Mouse (Mus musculus) gastrocnemius, postnatal 36 days (tissue): ENCODE measurements at regions not wholly inside any gene's neighbourhood (a gene's known extent, or its start where the extent isn't known, plus 50 kb on each side); places are given as distances from the start of the nearest gene placed in this dataset.

Experiments
- DNase-seq, 2 experiments: peaks; one replicate each; pipeline ENCODE4 v3.0.0; 2022
- intact Hi-C: fragments of 180-260 bp; cut with DNase I; formaldehyde crosslinking; loops from one replicate; pipeline ENCODE4 v1.15.1; 2025

DNA sequence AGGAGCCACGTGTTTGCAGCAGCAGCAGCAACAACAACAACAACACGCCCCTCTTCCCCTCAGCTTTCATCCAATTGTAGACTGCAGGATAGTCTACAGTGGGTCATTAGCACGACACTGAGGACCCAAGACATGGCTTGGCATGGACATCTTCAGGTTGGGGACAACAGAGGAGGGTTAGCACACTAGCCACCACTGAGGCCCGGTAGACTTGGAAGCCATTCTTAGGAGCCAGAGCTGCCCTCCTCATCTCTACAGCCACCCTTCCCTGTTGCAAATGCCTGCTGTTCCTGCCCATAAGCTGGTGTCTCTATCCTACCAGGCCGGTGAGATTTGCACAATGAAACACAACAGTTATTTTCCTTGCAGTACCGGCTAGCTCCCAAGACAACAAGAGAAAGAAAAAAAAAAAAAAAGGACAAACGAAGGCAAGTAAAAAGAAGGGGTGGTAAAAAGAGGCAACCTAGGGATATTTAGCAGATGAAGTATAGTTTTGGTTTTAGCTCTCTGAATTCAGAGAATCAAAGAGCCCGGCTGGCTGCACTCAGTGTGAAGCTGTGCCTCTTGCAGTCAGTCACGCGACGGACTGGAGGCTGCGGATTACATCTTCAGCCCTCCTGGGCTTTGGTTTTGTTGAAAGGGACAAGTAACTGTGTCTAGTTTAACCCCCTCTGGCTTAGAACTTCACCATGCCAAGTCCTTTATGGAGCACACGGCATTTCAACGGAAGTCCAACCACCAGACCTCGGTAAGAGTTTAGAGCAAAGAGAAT lies 421.9 kb upstream of the Mki67 start:
- DNase-seq, result no peak
- intact Hi-C loops, result no loop called here

- intact Hi-C loops, result loop anchor here (5.0 kb wide), 1 partner anchor 306 kb away; no protein-coding TSS in a partner anchor
- DNase-seq, result no peak
Observed at GRCm38 (mm10) chr7:136142832-136143231, 426.7 kb upstream of the Mki67 start.

DNA sequence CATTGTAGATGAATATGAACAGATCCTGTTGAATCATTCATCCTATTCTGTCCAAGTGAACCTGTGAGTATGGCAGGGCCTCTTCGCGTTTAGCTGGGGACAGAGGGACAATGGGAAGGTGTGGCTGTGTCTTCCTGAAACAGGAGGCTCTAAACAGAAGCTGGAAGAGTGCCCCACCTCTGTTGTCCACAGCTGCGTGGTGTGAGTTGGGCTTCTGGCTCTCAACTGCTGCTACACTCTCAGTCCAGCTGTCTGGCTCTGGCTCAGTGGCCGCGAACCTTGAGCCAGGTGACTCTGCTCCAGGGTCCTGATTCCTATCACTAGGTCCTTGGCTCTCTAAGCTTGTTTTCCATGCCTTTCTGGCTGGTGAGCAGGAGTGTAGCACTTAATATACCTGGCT lies 434.0 kb upstream of the Mki67 start:
- DNase-seq, result no peak
- intact Hi-C loops, result loop anchor here (10.0 kb wide), 1 partner anchor 1175 kb away; no protein-coding TSS in a partner anchor

DNA sequence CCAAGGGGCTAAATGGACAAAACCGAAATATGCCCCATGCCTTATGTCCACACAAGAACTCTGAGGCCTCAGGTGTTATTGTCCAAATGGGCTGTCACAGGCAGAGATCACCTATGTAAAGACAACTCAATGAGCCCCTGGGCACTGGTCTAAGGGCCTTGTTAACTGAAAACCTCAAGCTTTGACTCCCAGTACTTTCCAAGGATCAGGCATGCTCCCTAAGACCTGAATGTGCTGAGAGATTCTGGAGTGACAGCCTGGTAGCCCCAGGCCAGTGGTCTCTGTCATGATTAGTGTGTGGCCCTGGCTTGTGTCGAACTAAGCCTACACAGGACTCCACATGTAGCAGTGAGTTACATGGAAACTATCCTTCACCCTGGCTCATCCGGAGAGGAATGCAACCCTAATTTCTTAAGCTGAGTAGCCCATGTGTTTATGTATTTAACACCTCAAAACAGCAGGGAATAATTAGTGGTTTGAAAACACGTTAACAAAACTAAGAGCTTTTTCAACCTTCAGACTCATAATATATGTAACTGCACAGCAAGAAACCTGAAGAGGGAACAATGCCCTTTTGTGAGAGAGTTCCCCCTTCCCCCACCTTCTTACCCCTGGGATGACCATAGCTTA lies 435.3 kb upstream of the Mki67 start:
- intact Hi-C loops, result loop anchor here (10.0 kb wide), 1 partner anchor 1173 kb away; no protein-coding TSS in a partner anchor
- no peak for DNase-seq

- intact Hi-C loops, result loop anchor here (10.0 kb wide), 1 partner anchor 1172 kb away; no protein-coding TSS in a partner anchor
- peak in 1 of 2 experiments; percentile 62 for DNase-seq
Observed at GRCm38 (mm10) chr7:136152470-136152869, 436.3 kb upstream of the Mki67 start.

- intact Hi-C loops, result loop anchor here (10.0 kb wide), 1 partner anchor 1171 kb away; no protein-coding TSS in a partner anchor
- no peak for DNase-seq
Observed at GRCm38 (mm10) chr7:136153621-136154020, 437.5 kb upstream of the Mki67 start.

GRCm38 (mm10) chr7:136159136-136159535 lies 443.0 kb upstream of the Mki67 start:
- intact Hi-C loops, result loop anchor here (10.0 kb wide), 1 partner anchor 1166 kb away; no protein-coding TSS in a partner anchor
- no peak for DNase-seq

- intact Hi-C loops, result no loop called here
- DNase-seq, result no peak
Observed at GRCm38 (mm10) chr7:136161526-136161925, 445.4 kb upstream of the Mki67 start.

- intact Hi-C loops, result no loop called here
- no peak for DNase-seq
Observed at GRCm38 (mm10) chr7:136164834-136165233, 448.7 kb upstream of the Mki67 start.

GRCm38 (mm10) chr7:136169261-136169660 lies 453.1 kb upstream of the Mki67 start:
- DNase-seq, result no peak
- intact Hi-C loops, result no loop called here

GRCm38 (mm10) chr7:136176373-136176772 lies 460.2 kb upstream of the Mki67 start:
- intact Hi-C loops, result no loop called here
- DNase-seq, result no peak

DNA sequence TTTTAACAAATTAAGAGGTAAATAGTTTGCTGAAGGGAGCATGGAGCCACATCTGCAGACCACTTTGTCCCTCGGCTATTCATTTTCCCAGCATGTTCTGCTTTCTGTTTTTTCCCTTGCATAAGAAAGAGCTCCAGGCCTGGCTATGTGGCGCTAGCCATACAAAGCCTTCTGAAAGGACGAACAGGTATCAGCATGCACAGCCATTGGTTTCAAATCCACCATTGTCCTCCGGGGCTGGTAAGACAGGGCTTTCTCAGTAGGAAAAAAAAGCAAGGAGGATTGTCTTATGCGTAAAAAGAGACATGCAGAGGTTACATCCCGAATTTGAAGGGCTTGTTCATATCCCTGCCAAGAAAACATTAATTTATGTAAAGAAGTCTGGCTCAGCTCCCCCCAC lies 464.8 kb upstream of the Mki67 start:
- no peak for DNase-seq
- intact Hi-C loops, result no loop called here

- no peak for DNase-seq
- intact Hi-C loops, result no loop called here
Observed at GRCm38 (mm10) chr7:136182101-136182500, 465.9 kb upstream of the Mki67 start.

- intact Hi-C loops, result no loop called here
- no peak for DNase-seq
Observed at GRCm38 (mm10) chr7:136196424-136197160, 480.4 kb upstream of the Mki67 start.

DNA sequence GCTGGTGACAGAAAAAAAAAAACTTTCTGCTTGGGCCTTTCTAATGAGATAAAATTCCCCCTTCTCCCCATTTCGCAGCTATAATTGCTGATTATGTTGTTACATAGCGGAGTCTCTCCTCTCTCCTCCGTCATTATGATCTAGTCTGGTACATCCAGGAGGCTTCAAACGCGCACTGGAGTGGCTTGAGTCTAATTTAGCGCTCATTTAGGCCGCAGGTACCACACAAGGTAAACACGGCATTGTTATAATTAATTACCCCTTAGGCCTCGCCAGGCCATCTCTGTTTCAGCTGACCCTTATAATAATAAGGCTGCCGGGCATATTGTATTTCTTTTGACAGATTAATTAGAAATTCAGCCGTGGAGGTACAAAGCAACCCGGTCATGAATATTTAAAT lies 492.7 kb upstream of the Mki67 start:
- DNase-seq, result no peak
- intact Hi-C loops, result no loop called here

DNA sequence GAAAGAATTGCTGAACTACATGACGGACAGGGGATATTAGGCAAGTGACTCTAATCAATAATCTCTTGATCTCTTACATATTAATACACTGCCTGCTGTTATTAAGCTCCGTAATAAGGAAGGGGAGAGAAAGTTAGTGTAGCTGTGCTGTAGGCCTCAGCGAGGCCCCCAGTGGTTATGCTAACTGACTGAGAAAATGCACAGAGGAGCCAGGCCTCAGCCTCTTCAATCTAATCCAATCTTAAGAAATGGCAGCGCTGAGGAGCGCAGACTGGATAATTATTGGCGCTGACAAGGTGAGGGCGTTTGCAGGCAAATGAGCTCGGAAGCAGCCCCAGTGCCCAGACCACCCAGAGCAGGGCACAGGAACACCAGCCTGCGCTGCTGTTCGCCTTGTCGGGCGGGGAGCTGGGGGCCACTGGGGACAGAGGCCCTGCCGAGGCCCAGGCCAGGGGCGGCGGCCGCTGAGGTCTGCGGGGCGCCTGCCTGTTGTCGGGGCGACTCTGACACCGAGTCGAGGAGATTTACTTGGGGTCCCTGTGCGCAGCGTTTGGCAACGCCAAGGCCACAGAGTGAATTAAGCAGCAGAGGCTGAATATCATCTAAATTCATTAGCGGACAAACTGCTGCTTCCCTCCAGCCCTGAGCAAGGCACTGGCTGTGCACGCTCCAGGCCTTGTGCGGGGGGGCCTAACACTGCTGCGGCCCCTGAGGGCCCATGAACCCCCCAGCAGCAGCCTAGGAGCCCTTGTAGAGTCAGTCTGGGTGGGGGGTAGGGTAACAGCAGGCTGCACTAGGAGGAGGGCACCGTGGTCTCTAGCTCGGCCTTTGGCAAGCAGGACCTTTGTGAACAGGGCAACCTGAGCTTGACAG lies 493.4 kb upstream of the Mki67 start:
- DNase-seq, result no peak

GRCm38 (mm10) chr7:136212492-136212891 lies 496.3 kb upstream of the Mki67 start:
- no peak for DNase-seq
- intact Hi-C loops, result no loop called here

More for the DNA sequence above, 493.4 kb upstream of the Mki67 start:
- intact Hi-C loops, result no loop called here

DNA sequence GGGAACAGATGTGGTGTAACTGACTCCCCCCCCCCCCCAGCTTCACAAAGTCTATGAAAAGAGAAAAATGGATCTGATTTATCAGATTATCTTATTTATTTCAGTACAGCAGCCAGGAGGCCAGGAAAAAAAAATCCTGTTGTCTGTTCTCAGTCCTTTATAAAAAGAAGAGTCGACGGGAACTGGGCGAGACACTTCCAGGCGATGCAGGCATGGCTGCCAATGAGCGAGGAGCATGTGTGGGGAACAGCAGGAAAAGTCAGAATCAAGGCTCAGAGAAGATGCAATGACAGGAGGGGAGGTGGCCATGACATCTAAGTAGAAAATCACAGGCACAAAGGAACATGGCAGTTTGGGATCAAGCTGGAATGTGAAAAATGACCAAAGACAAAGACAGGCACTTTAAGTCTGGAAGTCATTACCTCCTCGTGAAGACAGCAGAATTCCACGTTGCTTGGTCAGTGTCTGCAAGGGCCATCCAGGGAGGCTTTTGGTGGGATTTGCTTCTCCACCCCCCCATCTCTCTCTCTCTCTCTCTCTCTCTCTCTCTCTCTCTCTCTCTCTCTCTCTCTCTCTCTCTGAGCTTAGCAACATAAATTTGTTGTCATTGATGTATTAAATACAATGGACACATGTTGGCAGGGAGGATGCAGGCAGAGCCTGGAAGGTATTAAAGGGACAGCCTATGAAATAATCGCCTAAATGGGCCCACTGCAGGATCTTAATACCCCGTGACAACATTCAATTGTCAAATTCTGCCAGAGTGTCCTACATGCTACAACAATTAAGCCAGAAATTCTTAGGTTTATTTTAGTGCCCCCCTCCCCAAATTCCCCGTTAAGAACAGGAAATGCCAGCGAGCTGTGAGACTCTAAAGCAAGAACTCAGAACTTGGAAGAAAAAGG lies 497.1 kb upstream of the Mki67 start:
- no peak for DNase-seq
- intact Hi-C loops, result no loop called here

- intact Hi-C loops, result no loop called here
- DNase-seq, result no peak
Observed at GRCm38 (mm10) chr7:136213962-136214308, 497.8 kb upstream of the Mki67 start.
